Mouse (Mus musculus) neutrophil, adult 65 days (primary cell): ENCODE data around the gene Vmn1r209. TPM values are rescaled to one million over a fixed set of nuclear protein-coding genes. Genes with fewer than 3 reads are reported as not detected.

Experiments
- total RNA-seq: library from RNA; stranded (reverse); gene quantifications from 2 replicates; pipeline ENCODE4 v1.2.4, GENCODE M21; 2023

Vmn1r209 gene
- total RNA-seq: not detected in 2 replicates

DNA sequence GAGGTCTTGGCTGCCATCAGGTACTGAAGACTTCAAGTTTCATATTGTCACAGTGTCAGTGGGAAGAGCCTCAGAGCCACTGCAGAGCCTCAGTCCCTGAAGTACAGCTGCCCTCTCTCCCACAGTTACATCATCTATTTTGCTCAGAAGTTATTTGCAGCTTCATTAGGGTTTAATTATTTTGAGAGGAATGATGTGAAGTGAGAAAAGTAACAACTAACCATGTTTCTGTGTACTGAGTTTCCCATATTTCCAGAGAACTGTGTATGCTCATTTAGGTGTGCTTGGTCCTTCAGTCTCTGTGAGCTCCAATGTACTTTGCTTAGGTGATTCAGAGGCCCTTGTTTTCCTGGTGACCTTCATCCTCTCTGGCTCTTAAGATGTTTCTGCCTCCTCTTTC is at the start of gene Vmn1r209:
Vmn1r209 (minus strand) TSS at position 101 of the 400 bp plus-strand sequence.

GRCm38 (mm10) chr13:22857461-22857860 is 48.0 kb upstream of the Vmn1r209 start, which contains the start of gene Vmn1r211:
TSS of gene Vmn1r211 (minus strand) at chr13:22857561.

GRCm38 (mm10) chr13:22831248-22831647 is 21.8 kb upstream of the Vmn1r209 start, which contains the start of gene Vmn1r210:
TSS of gene Vmn1r210 (minus strand) at chr13:22831348.

DNA sequence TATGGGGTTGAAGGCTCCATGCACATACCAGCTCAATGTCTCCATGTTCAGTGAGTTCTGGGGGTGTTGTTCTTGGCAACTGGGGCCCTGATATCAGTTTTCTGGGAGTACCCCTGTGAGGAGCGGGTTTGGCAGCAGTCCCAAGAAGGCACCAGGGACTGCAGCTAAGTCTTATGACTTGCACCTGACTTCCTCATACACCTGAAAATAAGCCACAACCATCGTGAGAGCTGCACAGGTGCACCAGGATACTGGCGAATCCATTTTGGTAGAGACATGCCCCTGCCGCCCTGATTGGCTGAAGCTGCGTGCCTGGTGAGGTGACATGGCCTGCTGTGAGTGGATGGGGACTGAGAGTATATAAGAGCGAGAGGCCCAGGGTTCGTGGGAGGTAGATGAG is 32.2 kb downstream of the Vmn1r209 start, which contains the start of gene Vmn1r208:
Vmn1r208 (minus strand) TSS at position 101 of the 400 bp plus-strand sequence.

Other genes starting within 250 kb of the Vmn1r209 start
- not detected in 2 replicates for gene Vmn1r205, start 216.7 kb downstream of the Vmn1r209 start, total RNA-seq
- gene Vmn1r206, start 185.4 kb downstream of the Vmn1r209 start, total RNA-seq: not detected in 2 replicates
- gene Vmn1r207-ps, start 80.1 kb downstream of the Vmn1r209 start, total RNA-seq: 0.09 TPM in 1 of 2 replicates, not detected in the other
- gene Vmn1r208, start 32.3 kb downstream of the Vmn1r209 start, total RNA-seq: not detected in 2 replicates
- not detected in 2 replicates for gene Vmn1r210, start 21.7 kb upstream of the Vmn1r209 start, total RNA-seq
- gene Vmn1r211, start 47.9 kb upstream of the Vmn1r209 start, total RNA-seq: not detected in 2 replicates
- not detected in 2 replicates for gene Vmn1r212, start 74.5 kb upstream of the Vmn1r209 start, total RNA-seq
- gene Vmn1r213, start 198.0 kb upstream of the Vmn1r209 start, total RNA-seq: not detected in 2 replicates
- not detected in 2 replicates for gene Vmn1r214, start 220.7 kb upstream of the Vmn1r209 start, total RNA-seq